Mouse (Mus musculus): ENCODE measurements around the gene Pwp2.

DNA sequence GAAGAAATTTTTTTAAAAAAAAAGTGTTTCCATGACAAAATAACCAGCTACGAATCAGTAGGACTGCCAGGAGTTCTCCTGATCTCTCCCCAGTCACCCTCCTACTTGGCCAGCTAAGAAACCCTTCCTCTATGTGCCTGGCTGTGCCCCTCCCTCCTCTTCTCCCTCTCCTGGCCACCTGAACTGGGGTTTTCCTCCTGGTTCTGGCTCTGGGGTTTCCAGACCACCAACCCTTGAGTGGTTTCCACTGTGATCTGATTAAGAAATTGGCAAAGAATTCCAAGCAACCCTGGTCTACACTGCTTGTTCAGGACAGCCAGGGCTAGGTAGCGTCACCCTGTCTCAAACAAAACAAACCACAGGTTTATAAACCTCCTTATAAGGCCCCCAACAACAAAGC lies 56.3 kb downstream of the Pwp2 start:
- TF ChIP-seq CTCF (IDR thresholded peaks at IDR 0.05; ENCODE audit: borderline replicate concordance, insufficient read depth, low read length) (no peak), POLR2A (IDR thresholded peaks at IDR 0.05; ENCODE audit: low read depth, low read length) (no peak)
